Mouse (Mus musculus) right cerebral cortex, adult 2 months (tissue): ENCODE data around the gene Zfhx3.

Experiments
- DNase-seq, 2 experiments: peaks; one replicate each; pipeline ENCODE4 v3.0.0; 2021 to 2022; ENCODE audit warnings: low spot score in 2 of 2

Zfhx3 gene

DNA sequence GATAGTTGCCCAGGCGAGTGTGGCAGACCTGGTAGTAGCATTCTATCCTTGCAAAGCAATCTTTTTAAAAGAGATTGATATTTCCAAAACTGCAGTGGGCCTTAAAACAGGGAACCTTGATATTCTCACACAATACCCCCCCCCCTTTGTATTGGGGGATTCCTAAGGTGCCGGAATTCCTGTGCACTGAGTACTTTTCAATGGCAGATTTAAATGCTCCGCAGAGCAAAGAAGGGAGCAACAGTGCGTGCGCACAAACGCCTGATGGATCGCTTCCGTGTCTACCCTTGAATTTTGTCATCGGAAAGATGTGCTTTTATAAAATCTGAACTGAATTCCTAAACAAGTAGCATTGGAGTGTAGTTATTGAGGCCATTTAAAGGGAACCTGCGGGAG lies 846.3 kb downstream of the Zfhx3 start:
- no peak for DNase-seq

DNA sequence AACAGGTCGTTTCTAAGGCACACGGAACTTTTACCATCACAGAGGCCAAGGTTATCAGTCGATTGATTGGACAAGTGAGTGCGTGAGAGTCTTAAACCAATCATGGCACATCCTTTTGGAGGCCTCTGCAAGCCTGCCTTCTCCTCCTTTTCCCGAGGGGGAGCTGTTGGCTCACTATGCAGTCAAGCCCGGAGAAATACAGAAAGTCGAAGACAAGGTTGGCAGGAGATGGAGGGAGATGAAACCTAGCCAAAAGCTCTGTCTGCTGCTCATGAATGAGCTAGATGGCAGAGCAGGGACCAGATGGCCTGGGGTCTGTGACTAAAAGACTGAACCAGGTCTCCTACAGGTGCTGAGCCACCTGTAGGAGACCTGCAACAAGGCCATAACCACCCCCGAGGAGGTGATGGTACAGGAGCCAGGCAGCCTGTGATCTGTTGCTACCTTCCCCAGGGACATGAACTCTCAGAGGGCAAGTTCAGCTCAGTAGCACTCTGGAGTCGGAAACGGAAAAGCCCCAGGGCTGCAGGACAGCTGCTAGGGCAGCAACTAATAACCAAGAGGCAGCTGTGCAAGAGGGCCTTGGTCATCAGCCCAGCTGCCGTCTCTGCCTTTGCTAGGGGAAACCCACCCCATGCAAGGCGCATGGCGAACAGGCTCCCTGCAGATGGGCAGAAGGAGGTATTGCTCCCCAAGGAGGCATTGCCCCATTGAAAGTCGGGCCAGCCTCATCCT lies 848.3 kb downstream of the Zfhx3 start:
- DNase-seq: peak; percentile 50 to 54

DNA sequence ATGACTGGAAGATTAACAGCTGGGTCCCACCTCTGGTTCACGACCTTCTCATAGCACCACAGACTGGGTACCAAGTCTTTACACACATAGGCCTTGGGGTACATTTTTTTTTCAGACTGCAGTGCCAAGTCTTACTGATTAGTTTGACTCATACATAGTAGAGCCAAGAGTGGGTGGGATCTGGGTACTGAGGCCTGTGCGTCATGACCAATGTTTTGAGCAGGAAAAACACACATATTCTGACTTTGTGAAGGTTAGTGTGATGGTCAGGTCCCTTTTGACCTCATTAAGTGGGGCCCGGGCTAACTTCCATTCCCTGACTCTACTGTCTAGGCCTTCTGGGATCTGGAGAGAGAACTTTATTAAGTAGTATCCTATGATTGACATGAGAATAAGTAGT lies 853.6 kb downstream of the Zfhx3 start:
- no peak for DNase-seq

DNA sequence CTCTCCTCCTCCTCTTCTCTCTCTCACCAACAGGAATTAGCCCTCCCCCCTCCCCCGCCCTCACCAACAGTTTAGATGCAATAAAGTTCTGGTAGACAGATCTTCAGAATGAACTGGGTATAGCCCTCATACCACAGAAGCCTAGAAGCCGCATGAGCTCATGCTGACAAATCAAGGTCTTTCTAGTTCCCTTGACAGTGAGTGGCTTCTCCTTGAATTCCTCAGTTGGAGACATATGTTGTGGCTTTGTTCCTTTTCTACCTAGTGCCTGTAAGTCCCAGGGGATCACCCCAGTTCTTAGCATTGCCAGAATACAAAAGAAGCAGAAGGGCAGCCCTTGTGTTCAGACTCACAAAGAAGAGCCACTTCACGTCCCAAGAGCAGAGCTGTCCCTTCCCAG lies 854.4 kb downstream of the Zfhx3 start:
- no peak for DNase-seq

DNA sequence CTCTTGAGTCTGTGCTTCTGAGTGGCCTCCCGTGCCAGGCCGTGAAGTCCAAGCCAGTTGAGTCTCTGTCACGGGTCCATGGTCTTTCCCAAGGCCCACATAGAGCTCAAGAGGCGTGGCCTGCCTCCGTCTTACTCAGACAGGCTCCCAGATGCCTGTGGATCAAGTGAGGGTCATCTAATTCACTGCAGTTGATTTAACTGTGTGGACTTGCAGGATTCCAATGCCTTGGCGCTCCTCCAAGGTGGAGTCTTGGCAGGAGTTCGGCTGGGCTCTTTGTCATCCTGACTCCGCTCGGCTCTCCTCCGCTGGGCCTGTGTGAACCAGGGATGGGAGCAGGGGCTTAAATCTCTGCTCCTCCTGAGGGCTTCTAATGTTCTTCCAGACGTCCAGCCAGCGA lies 855.6 kb downstream of the Zfhx3 start:
- DNase-seq: peak in 1 of 2 experiments; percentile 22

DNA sequence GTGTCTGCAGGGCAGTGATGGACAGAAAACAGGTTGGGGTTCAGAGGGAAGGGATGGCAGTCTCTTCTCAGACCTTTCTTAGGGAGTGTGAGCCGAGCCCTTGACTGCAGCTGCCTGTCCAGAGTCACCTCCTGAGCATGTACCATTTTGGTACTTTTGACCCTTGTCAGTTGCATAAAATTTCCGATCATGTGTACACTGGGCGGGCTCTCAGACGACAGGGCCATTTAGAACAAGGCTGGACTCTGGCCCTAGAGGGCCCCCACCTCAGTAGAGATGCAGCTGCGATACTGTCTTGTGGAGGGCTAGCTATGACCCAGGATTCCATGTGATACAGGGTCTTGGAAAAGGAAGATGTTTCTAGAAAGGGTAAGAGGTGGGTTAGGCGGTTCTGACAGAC lies 856.8 kb downstream of the Zfhx3 start:
- DNase-seq: no peak

DNA sequence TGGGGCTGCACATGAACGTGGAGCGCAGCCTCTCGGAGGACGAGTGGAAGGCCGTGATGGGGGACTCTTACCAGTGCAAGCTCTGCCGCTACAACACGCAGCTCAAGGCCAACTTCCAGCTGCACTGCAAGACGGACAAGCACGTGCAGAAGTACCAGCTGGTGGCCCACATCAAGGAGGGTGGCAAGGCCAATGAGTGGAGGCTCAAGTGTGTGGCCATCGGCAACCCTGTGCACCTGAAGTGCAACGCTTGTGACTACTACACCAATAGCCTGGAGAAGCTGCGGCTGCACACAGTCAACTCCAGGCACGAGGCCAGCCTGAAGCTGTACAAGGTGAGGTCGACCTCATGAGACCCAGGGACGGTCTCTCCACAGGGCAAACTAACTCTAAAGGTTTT lies 857.9 kb downstream of the Zfhx3 start:
- DNase-seq: no peak

DNA sequence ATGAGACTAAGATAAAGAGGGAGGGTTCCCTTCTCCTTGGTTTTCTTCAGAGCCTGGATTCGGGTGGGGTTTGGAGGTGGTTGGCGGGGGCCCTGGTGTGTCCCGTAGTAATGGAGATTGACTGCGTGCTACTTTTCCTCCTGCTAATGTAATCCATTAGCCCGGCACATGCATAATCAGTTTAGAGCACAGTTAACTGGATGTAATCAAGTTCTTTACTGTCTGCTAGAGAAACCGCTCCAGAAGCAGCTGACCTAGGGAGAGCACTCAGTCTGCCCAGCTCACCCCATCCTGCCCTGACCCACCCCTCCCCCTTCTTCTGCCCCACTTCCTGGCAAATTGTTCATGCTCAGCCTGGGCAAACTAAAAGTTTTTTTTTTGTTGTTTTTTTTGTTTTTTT lies 860.6 kb downstream of the Zfhx3 start:
- DNase-seq: no peak

DNA sequence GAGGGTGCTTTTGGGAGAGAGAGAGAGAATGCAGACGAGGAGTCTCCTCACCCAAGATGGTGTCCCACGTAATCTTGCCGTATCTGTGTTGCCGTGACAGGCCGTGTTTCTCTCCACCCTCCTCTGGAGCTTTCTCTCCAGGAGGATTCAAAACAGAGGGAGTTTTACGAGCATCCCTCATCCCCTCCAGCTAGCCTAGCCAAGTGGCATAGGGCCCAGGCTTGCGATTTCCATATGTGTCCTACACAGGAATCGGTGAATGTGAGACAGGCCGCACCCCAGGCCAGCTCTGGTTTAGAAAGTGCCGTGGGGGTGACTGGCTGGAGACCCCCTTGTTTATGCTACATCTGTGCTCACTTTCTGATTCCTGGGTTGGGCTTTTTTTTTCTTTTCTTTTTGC lies 869.2 kb downstream of the Zfhx3 start:
- DNase-seq: no peak

DNA sequence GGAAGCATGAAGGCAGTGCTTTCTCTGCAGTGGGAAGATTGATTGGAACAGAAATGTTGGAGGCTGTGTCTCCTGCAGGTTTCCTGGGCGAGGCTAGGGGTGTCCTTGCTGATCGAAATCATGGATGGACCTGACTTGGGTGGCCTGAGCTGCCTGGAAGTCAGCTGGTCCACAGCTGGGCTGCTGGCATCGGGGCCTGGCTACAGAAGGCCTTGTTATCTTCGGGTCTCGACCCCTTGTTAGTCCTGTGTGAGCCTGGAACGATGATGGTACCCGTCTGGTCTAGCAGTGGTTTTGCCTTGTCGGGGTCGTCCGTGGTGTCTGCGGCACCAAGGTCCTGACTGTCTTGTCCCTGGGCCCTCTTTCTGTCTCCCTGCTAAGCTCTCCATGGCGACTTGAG lies 870.9 kb downstream of the Zfhx3 start:
- no peak for DNase-seq

DNA sequence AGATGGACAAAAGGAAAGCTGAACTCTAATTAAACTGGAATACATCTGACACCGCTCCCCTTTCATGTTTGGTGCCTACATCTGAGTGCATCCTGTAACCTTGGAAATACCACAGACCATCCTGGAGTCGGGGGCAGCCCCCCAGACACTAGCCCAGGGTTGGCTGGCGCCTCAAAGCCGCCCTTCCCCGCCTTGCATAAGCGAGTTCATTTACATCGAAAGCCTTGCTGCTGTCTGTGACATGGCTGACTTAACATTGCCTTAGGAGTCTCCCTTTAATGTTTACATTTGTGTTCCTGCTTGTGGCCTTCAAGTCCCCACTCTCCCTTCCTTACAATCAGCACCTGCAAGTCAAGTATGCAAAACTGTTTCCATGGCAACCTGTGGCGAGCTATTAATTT lies 876.8 kb downstream of the Zfhx3 start:
- no peak for DNase-seq

DNA sequence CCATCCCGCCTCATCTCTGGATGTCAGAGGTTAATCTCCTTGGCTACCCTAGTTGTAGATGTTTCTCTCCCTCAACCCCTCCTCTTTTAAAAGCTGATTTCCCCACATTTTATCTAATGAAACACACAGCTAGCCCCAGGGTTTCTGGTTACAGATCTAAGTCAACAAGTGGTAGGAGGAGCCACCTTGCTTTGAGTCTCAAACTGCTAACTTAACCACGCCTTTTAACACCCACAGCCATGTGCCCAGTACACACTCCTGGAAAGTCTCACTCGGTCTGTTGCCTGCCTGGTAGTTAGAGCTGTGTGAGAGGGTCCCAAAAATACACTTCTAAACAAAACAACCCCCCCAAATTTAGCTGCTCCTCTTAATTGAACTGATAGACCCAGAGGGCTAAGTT lies 877.4 kb downstream of the Zfhx3 start:
- no peak for DNase-seq

DNA sequence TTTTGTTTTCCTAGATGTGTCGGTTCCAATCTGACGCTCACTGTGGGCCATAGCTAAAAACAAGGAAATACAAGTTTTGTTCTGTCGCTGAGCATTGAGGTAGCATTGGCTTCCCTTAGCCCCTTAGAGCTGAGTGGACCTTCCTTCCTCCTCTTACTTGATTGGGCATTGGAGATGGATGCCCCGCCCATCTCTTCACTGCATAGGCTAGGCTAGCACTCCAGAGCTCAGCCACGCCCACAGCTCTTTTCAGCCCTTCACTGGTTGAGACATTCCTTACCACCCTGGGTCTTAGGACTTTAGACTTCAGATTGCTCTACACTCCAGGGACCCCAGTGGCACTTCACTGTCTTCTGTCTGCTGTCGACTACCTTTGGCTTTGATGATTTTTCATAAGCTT lies 878.2 kb downstream of the Zfhx3 start:
- no peak for DNase-seq

DNA sequence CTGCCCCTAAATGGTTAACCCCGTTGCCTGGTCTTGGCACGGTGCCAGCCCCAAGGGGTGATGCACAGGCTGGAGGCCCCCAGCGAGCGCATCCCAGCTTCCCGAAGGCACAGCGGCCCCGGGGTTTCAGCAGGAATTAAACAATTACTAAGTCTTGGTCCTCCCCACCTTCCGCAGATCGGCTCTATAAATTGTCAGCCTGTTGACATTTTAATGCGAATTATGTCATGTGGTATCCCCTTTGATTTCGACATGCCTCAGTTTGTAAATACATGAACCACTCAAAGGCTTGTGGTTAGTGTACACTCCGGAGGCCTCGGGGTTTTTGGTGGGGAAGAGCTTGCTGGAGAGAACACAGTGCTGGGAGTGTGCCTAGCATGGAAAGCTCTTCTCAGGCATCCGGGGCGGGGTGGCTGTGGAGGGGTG lies 880.4 kb downstream of the Zfhx3 start:
- no peak for DNase-seq

DNA sequence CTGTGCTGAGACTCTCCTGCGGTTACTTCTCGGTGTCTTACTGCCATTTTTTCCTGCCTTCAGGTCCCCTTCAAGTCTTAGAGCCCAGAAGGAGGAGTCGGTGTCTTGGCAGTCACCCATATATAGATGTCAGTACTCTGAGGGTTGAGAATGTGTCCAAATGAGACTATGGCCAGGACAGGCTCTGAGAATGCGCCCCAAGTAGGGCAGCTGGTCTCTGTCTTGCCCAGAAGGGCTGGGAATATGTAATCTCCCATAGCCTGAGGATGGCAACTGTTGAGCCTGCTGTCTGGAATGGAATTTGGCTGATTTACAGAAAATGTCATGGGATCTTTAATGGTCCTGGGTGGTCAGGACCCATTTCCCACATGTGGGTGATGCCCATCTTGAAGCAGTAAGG lies 881.6 kb downstream of the Zfhx3 start:
- no peak for DNase-seq

DNA sequence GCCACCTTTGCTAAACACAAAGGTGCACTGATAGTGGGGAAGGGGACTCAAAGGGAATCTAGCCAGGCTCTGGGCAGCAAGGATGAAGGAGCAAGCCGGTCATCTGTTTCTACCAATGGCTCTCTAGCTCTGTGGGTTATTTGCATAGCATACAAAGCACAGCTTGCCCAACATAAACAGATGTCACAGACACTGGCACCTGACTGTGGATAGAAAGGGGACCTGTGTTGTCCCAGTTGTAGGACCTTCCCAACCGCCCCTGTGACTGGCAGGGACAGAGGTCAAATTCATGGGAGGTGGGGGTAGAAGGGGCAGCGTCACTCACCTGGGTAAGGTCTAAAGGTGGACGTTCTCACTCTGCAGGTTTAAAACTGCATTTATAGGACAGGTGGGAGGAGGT lies 884.0 kb downstream of the Zfhx3 start:
- no peak for DNase-seq

DNA sequence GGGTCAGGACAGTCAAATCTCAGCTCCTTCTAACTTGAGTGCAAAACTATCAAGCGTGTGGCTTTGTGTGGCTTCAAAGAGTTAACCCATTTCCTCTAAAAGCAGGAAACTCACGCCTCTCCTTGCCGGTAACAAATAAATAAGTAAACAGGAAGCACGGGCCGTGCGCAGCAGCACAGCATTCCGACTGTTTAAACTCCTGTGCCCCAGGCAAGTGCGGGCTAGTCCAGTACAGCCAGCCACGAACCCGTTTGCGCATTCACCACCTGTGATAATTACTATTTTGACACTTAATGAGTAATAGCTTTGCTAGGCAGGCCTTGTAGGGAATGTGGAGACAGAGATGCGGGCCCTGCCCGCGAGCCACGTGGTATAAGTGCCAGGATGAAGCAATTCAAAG lies 885.0 kb downstream of the Zfhx3 start:
- DNase-seq: no peak

DNA sequence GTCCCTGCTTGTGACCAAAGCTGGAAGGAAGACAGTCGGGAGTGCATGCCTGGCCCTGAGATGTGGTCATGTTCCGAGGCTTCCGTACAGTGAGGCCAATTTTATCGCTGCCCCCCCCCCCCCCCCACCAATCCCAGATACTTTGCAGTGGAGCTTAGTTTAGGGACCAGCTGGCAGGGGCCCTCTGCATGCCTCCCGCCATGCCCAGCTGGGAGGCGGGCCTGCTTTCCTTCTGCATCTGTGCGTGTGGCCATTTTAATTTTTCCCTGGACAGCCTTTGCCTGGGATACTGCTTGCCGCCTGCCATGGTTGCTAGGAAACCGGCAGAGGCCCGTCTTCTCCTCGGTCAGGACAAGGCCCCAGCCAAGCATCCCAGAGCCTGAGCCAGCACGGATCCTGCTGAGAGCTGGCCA lies 886.9 kb downstream of the Zfhx3 start:
- DNase-seq: peak; percentile 10 to 27

DNA sequence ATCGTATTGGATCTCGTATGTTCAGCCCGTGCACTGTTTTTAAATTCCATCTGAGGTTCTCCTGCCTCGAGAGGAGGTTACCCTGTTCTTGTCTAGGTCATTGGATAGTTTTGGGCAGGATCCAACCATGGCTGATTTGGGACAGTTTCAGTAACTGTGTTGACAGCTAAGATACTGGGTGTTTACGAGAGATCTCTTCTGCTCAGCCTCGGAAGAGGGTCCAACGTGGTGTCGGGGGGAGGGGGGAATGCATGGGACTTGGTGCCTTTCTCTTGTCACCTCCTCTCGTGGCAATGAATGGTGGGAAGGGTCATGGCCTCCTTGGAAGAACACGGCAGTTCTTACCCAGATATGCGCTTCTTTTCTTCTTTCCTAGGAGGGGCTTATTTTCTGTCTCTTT lies 892.7 kb downstream of the Zfhx3 start:
- DNase-seq: no peak

DNA sequence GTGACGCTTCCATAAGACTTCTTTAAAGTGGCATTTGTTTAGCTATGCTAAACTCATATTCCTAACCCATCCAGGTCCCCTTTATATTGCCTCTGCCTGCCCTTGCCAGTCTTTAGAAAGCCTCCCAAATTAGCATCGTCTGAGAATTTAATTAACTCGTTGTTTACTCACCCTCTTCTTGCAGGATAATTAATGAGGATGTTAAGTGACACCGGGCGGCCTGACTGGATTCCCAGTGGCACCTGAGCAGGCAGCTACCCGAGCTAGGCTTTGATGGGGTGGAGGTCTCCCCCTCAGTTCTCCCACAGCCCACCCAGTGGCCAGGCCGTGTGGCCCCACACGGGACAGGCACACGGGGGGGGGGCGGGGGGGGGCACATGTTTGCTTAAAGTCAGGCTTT lies 895.3 kb downstream of the Zfhx3 start:
- no peak for DNase-seq

DNA sequence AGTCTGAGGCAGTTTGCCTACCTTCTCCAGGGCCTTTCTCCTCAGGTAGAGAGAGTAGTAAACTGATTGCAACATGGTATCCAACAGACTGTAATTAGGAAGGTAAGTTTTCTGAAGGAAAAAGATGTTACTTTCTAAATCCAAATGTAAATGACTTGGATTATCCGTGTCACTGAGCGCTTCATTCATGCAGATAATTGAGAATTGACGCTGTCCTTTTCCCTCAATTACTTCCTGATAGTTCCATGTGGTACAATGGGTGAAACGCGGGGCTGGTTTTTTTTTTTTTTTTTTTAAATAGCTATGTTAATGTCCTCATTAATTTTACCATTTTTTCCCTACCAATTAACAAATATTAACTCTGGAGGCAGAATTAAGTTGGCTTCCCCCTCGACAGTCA lies 896.3 kb downstream of the Zfhx3 start:
- DNase-seq: no peak

DNA sequence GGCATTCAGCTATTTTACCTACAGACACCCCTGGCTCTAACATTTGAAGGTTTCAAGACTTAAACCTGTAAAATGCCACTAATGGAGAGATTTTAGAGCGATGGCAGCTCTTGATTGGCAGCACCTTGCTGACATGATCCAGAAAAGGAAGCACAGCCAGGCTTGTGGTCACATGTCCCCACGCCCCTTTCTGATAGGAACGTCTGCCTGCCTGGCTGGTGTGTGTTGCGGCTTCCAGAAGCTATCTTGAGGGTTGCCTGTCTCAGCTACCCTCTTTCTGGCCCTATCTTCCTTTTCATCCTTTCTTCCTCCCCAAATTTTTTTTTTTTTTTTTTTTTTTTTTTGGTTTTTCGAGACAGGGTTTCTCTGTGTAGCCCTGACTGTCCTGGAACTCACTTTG lies 899.9 kb downstream of the Zfhx3 start:
- no peak for DNase-seq

DNA sequence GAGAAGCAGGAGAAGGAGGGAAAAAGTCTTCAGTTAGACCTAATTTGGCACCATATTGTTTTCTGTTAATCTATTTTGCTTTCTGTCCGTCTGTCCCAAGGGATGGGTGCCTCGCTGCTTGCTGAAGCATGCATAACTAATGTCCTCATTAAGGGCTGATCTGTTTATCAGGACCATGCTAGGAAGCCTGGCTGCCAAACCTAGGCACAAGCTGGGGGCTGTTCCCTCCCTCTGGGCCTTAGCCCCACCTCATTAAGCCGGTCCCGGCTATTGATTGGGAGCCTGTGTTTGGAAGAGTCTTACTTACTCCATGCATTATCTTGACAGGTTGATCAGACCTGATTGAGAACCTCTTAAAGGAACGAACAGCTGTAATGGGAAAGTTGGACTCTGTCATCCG lies 903.7 kb downstream of the Zfhx3 start:
- DNase-seq: no peak

DNA sequence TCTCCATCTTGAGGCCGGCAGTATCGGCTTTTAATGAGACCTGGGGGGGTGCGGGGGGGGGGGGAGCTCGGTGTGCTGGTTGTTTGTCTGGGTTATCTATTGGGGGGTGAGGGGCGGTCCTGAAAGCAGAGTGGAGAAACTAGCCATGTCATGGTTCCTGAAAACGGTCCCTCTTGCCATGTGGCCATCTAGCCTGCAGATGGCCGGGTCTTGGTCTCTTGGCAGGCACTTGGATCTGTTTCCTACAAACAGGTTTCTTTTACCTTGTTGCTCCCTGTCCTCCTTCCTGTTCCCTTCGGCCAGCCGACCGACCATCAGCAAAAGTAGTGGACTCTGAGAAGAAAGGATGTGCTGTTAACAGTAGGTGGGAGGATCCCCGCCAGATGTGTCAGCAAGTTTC lies 904.4 kb downstream of the Zfhx3 start:
- no peak for DNase-seq
